Mouse (Mus musculus): Measurements from ENCODE around the gene Edn3.

The Edn3 gene

DNA sequence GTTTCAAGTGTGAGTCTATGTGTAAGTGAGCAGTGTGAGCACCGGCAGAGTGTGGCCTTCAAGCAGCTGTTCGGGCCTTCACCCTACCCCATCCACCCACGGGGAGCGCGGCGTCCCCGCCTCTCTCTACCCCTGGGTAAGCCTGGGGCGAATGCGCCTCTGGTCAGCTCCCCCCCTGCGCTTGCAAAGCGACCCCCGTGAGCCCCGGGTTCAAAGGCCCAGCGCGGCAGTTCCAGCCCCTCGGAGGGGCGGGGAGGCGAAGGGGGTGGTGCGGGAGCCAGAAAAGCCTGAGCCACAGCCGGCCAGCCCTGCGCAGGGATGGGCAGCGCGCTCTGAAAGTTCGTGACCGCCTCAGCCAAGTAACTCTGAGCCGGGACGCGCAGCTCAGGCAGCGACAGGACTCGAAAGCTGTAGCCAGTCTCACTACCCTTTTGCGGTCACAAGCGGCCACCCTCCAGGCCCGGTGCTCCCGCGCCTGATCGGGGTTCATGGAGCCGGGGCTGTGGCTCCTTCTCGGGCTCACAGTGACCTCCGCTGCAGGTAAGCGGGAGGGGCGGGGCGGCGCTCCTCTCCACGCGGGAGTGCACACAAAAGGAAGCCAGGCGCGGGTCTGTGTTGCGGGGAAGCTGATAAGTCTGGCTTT, at the start of gene Edn3:
Edn3 (plus strand) TSS at position 141 of the 643 bp plus-strand sequence.
- no peak for DNase-seq (ENCODE audit: low spot score)

DNA sequence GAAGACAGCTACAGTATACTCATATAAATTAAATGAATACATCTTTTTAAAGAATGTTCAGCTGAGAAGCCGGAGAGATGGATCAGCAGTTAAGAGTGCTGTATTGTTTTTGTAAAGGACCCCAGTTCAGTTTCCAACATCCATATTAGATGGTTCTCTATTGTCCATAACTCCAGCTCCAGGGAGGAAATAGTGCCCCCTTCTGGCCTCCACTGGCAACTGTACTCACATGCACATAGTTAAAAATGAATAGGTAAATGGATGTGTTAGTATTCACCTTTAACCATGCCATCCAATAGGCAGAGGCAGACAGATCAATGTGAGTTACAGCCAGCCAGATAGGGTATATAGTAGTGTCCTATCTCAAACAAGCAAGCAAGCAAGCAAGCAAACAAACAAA, 48.4 kb upstream of the Edn3 start:
- no peak for DNase-seq (ENCODE audit: low spot score)

DNA sequence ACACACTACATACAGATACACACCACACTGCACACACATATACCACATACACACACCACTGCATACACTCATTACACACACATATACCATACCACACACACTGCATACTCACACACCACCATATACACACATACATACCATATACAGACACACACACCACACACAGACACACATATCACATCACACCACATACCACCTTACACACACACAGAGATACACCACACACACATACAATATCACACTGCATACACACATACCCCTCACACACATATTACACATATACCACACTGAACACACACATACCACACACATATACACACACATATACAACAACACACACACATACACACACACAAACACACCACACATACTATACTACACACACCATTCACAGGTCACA, 44.5 kb upstream of the Edn3 start:
- no peak for DNase-seq (ENCODE audit: low spot score)

DNA sequence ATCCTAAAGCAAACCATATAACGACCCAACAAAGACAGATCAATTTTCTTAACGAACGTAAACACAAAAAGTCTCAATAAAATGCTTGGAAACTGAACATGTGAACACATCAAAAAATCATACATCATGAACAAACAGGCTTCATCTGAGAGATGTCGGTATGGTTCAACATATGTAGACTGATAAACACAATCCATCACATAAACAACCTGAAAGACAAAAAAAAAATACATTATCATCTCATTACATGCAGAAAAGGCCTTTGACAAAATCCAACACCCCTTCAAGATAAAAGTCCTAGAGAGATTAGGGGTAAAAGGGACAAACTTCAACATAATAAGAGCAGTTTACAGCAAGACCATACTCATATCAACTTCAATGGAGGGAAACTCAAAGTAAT, 42.6 kb upstream of the Edn3 start:
- DNase-seq (ENCODE audit: low spot score): no peak

DNA sequence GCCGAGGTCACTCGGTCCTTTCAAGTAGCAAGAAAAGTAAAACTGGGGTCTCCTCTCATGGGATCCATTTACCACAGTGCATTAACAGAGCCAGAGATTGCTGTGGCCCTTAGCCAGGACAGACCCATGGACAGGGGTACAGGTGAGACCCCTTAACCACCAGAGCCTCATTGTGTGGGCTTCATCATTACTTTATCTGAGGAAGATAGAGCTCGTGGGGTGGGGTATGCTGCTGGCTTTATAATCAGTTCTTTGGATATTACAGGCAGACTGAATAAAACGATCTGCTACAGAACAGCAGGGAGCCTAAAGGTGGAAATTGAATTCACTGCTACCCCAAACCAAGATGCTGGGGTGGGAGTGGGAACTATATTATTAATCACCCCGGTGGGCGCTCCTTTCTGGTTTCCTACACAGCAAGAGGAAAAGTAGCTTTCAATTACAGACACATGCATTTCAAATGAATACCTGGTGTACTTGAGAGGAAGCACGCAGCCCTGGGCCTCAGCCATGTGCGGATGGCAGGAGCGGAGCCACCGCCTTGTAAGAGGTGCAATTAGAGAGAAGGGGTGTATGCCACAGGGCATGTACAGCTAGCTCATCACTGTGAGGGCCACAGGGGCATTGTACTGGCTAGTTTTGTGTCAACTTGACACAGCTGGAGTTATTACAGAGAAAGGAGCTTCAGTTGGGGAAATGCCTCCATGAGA, 33.1 kb upstream of the Edn3 start:
- no peak for DNase-seq (ENCODE audit: low spot score)

DNA sequence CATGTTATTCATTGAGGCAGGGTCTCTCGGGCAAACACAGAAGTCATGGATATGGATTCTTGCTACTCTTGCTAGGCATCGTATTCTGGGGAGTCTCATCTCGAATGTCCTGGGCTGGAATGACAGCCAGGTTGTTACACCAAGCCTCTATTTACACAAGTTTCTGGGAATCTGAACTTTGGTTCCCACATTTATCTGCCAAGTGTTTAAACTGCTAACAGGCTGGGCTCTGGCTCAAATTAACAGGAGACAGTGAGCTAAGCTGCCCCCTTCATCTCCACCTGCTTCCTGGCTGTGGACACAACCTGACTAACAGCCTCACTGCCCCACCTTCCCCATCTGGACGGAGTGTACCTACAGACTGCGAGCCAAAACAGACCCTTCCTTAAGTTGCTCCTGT, 28.5 kb upstream of the Edn3 start:
- no peak for DNase-seq (ENCODE audit: low spot score)

DNA sequence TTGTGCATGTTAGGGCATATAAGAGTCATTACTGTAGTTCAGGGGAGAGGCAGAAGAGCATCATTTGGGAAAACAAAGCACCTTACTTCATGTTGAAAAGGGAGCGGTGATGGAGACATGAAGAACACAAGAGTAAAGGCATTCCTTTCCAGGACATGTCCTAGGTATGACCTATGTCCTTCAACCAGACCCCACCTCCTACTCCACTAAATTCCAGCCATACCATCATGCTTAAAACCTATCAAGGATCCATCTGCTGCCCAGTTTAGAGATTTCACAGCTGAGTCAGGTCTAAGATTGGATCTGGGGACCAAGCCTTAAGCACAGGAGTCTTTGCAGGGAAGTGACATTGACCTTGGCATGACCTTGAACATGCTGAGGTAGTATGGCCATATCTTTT, 25.1 kb upstream of the Edn3 start:
- DNase-seq (ENCODE audit: low spot score): no peak

DNA sequence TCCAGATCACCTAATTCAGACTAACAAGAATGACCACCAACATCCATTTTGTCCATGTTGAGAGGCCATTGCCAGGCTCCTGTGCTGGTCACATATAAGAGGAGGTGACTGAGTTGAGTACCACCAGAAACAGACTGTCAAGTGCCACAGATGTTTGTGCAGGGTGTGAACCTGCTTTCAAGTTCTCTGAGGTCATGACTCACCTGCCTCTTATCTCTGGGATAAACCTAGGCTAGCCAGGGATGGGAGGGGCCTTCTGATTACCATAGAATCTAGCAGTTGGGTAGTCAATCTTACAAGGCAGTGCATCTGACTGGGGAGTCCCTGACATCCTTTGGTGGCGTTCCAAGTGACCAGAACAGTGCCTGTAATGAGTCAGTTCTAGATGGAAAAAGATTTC, 13.2 kb upstream of the Edn3 start:
- DNase-seq (ENCODE audit: low spot score): no peak

DNA sequence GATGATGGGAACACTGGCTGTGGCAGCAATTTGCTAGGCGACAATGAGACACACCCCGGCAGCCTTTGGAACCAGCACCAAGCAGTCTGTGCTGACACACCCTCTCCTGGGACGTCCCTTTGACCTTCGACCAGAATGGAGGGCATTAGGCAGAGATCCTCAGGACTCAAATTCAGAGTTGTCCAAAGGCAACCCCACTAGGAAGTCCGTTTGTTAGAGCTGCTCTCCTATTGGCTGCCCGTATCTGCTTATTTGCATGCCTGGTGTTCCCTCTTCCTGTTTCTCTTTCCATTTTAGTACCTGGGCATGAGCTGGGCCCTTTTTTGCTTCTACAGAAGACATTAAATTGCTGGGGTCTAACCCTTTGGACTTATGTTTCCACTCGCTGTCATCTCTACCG, 12.0 kb upstream of the Edn3 start:
- DNase-seq (ENCODE audit: low spot score): no peak

DNA sequence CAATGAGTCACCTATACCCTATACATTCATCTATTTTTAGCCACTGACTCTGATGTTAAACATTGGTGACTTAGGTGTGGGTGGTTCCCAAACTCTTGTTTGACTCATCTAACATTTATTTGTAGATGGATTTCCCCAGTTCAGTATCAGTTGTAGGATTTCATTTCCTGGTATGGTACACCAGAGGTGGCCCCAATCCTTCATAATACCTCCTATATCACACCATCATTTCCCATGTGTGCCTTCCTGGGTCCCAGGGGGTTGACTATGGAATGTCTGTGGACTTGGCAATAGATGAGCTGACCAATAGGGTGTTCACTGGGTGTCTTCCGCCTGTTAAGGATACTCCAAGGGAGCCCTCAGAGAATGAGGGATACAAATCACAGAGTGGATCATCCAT, 7.2 kb upstream of the Edn3 start:
- DNase-seq (ENCODE audit: low spot score): no peak

DNA sequence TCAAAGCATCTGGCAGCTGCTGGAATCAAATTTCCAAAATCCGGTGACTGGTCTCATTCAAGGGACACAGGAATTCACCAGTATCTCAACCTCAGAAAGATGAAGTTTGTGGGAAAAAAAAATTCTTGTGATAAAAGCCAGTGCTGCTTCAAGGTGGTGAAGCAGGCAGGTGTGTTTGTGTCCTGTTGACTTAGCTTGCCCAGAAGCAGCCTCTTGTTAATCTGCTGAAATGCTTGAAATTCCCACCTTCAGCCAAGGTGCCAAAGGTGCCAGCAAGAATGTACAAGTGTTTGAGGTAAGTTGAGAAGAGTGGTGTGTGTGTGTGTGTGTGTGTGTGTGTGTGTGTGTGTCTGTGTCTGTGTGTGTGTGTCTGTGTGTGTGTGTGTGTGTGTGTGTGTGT, 6.2 kb upstream of the Edn3 start:
- DNase-seq (ENCODE audit: low spot score): no peak

DNA sequence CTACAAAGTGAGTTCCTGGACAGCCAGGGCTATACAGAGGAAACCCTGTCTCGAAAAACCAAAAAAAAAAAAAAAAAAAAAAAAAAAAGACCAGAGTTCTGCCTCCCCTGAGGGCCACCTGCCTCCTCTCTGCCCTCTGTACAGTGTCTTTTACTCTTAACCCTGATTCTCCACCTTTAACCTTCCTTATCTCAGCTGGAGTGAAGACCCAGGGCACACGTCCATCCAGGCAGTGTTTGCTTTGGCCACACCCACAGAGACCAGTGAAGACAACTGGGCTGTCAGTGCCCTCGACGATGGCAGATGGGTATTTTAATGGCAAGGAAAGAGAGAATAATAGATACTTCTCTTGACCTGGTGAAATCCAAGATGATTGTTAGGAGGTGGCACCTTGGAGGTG, 1.2 kb upstream of the Edn3 start:
- no peak for DNase-seq (ENCODE audit: low spot score)

DNA sequence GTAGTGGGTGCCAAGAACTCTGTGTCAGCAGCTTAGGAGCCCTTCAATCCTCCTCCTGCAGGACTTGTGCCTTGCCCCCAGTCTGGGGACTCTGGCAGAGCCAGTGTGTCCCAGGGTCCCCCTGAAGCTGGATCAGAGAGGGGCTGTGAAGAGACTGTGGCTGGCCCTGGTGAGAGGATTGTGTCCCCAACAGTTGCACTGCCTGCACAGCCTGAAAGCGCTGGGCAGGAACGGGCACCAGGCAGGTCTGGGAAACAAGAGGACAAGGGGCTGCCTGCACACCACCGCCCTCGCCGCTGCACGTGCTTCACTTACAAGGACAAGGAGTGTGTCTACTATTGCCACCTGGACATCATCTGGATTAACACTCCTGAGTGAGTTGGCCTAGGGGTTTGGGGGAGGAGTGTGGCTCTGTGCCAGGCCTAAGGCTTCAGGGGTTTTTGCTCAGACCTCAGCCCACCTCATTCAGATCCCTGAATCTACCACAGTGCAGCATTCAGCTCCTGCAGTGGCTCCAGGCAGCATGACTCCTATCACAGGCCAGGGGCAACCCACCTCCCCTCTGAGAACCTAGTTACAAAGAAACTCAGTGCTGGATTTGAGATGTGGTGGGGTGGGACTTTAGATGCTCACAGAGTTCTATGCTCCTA, 1.2 kb downstream of the Edn3 start:
- no peak for DNase-seq (ENCODE audit: low spot score)

DNA sequence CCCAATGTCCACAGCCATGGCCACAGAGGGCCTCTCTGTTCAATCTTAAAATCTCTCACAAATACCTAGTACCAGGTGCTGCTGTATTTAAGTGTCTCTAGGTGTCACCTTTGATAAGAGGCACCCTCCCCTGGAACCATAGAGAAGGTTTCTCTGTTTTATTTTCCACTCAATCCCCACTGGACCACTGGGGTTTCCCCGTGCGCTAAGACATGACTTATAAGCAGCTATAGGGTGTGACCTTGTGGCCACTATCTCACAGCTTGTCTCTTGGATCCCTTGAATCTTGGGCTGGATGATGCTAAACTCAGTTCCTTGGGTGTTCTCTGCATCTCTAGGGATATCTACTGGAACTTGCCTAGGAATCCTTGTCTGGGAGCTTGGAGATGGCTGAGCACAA, 1.9 kb downstream of the Edn3 start:
- no peak for DNase-seq (ENCODE audit: low spot score)

DNA sequence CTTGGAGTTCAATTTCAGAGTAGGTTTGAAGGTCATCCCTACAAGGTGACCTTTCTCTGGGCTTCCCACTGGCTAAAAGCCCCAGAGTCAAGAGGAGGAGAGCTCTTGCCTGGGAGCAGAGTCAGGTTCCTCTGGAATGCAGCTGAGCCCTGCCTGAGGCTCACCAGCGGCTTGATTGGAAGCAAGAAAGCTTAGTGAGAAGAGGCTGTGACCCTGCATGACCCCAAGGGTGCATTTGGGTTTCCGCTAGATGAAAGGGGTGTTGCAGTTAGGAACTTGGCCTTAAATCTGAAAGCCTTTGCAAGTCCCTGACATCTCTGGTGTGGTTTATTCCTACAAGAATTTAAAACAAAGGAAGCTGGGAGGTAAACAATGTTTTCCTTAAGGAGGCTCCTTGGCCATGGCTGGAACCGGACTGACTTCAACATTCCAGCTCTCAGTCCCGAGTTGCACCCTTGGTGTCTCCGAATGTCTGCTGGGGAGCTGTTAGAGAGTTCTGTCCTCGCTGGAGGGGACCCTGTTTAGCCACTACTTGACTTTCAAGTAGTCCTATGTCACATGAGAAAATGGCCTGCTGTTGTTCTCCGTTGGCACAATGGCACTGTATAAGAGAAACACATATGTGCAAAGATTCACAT, 8.6 kb downstream of the Edn3 start:
- no peak for DNase-seq (ENCODE audit: low spot score)

DNA sequence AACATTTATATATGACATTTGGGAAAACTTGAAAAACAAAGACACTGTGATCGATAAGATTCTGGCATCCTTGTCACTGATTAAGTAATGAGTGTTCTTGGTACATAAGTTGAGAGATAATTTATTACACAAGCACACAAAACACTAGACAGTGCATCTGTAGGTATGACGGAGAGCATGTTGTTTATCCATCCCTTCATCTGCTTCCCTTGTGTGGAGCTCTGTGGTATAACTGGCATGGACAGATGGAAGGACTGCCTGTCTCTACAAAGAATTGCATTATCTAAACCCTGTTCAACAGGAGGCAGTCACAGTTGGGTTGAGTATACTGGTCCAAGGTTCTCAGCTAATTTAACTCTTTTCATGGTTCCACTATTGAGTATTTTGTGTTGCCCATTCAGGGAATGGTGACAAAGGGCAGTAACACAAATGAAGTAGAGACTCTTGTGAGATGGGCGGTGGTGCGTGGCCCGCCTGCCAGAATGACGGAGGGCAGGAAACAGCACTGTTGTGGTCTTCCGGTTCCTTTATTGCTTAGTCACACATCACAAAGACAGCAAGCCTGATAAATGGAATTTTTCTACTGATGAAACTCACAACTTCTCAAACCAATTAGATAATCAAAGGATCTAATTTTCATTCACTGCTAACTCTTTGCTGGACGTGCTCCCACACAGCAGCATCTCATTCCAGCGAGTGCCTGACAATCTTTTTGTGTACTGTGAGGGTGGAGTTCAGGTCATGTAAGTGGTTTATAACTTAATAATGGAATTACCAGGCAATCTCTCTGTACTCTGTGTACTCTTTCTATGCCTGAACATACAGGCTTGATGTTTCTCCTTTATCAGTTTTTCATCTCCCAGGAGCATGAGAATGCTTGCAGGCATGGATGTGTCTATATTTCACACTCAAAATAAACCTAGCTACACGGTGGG, 14.0 kb downstream of the Edn3 start:
- DNase-seq (ENCODE audit: low spot score): no peak

DNA sequence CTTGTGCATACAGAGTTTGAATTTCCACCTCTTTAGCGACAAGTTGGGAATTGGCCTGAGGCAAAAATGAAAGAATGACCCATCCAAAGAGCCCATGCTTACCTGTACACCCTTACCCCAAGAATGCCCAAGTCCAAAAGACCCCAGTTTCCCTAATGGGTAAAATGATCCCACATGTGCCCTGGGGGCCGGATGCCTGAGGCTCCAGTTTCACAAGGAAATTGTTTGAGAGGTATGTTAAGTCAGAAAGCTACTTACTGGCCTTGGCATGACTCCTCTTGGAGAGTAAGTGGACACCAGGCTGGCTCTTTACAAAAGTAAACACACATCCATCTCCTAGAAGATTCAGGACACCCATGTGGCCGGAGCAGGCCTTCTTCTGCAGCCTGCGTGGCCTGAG, 21.6 kb downstream of the Edn3 start:
- no peak for DNase-seq (ENCODE audit: low spot score)

DNA sequence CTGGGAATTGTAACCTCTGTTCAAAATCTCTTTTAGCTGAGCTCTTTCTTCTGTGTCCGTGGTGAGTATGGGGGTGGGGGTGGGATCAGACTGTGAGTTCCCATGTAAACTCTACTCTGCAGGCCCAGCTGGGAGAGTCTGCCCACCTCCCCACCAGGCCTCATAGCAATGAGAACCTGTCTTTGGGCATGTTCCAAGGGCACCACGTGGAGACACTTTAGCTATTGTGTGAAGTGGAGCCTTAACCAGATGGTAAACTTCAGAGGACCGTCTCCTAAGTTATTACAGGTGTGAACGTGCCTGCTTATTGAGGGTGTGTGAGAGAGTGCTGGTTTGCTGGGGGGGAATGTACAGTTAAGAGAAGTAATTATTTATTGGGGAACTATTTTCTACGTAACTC, 22.5 kb downstream of the Edn3 start:
- no peak for DNase-seq (ENCODE audit: low spot score)

DNA sequence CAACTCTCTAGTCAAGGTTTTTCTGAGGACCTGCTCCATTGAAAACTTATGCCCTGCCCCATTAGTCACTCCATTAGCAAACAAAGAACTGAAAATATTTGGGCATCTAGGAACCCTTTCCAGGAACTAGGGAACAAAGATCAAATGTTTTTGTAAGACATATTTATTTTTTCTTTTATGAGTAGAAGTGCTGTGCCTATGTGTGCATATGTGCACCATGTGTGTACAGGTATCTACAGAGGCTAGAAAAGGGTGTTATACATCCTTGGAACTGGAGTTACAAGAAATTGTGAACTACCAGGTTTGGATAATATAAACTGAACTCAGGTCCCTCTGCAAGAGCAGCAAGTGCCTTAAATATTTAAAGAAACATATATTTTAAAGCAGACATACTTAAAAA, 28.4 kb downstream of the Edn3 start:
- no peak for DNase-seq (ENCODE audit: low spot score)

DNA sequence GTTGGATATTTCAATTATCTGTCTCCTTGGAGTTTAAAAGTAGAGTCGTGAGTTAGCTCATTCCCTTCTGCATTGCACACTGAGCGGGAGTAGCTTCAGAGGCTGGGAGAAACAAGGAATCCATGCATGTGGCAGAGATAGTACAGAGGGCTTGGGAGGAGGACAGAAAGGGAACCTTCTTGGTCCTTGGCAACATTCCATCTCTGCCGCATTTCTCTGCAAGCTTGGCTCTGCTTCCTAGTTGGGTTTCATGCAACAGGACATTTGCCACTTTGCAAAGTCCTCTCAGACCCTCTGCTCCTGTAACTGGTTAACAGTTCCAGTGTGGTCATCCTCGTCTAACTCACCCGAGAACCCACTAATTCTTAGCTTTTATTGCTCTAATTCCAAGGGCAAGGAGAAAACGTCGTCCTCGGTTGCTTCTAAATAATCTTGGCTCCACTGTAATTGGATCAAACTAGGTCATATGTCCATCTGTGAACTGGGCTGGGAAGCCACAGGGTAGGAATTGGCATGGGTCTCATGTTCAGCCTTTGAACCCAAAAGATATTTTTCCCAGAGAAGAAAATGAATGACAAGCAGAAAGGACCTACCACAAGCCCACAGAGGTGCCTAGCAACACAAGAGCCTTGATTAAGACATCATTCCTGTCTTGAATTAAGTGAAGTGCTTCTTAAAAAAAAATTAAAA, 32.2 kb downstream of the Edn3 start:
- DNase-seq (ENCODE audit: low spot score): no peak

DNA sequence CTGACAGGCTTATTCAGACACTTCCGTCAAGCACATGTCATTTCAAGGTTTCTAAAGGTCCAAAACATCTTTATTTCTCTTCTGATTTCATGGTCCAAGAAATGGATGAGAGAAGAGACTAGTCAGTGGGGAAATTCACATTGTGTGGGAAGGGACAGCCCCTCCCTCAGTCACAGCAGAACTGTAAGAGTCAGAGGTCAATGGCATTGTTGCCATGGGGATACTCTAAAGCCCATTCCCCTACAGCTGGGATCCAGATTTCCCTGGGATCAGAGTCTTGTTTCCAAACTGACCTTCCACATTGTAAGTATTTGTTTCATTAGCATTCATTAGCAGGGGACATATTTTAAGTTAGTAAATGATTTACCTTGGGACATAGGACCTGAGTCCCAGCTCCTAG, 32.8 kb downstream of the Edn3 start:
- DNase-seq (ENCODE audit: low spot score): no peak

DNA sequence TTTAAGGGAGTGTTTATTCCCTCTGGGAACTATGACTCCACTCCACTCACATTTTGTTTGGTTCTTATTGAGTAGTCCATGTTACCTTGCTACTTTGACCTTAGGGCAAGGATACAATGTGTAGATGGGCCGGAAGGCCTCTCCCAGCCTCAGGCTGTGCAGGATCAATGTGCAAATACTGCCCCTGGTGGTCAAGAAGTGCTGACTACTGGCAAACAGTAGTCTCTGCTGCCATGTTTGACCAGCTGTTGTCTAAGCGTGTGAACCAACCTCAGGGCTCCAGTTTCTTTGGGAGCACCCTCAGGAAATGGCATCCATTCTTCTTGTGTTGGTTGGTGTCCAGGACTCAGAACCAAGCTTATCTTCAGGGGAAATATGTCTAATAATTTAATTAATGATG, 36.6 kb downstream of the Edn3 start:
- no peak for DNase-seq (ENCODE audit: low spot score)
